Mouse (Mus musculus) retina, embryonic 14.5 days (tissue): Measurements from ENCODE around the gene Spg11.
"Not testable (repeated sequence)": the region's sequence is repeated elsewhere in the genome, so short reads cannot be mapped to it uniquely, and the experiment has no call there.

Experiments
- DNase-seq: peaks from one replicate; pipeline ENCODE4 v3.0.0-alpha.2; 2015; ENCODE audit warnings: low spot score

Gene Spg11

DNA sequence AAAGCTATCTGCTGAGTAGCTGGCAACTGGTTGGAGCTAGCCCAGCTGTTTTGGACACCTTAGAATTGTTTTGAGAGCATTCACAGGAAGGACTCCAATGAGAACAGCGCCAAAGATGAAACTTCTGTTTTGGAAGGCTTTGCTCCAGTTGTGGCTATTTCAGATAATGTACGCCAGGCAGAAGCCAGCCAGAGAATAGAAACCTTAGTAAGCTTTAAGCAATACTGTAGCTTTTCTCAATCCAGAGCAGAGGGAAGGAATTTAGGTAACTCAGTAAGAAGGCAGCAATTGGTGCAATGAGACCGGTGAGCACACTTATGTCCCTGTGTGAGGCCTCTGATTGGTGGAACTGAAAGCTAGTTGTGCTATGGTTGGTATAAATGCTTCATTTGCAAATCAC is 24.9 kb upstream of the Spg11 start:
- DNase-seq = no peak

DNA sequence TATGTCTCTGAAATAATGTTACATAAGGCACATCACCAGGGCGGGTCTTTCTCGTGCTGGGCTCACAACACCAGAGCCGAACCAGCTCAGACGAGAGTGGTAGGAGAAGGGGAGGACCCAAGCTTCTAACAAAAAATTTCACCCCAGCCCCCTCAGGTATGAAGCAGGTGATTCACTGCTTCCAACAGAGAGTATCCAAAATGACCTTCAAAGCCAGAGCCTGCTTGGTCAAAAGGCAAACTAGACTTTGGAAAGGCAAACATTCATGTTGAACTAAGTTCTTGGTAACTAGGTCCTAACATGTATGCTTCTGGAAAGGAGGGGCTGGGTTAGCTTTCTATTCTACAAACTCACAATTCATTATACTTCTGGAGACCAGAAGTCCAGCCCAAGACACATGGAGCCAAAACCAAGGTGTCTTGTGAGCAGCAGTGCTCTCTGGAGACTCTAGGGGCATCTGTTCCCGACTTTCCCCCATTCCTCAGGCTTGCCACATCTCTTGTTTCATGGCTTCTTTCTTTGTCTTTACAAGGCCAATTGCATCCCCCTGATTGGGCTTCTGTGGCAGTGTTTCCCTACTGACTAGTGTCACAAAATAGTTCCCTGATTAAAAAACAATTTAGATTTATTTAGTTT is 23.3 kb upstream of the Spg11 start:
- no peak for DNase-seq

DNA sequence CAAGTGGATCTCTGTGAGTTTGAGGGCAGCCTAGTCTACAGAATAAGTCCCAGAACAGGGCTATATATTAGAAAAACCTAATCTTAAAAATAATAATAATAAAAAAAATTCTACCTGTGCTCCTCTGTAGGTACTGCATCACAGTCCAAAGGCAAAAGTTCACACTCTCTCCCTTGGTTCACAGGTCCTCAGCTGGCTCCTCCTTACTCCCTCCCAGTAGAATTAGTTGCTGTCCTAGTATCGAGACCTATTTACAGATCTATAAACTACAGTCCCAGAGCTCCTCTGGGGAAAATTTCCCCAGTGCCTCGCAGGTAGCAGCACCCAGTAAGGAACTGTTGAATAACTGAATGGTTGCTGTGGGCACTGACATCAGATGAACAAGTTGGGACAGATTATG is 22.6 kb upstream of the Spg11 start:
- DNase-seq = no peak

DNA sequence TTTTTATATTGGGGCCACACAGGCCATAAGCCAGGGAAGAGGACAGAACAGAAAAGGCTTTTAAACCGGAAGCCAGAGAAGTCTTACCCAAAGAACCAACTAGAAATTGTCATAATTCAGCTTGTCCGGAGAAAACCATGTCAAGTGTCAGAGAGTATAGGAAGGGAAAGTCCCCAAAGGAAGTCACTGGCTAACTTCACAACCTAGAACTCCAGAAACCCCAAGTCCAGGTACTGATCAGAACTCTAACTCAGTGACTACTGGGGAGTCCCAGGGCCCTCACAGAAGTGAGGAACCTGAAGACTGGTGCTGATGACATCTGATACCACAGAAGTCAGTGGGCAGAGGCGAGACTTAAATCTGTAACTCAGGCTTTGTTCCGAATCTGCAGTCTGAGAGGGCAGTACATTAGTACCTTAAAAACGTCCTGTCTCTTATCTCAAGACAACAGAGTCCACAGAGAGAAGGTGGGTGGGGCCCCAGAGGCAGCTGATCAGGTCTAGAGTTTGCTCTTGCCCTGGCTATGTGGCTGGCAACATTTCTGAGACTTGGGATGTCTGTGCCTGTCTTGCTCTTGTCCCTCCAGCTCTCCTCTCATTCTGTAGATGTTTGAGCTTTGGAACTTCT is 19.8 kb upstream of the Spg11 start:
- no peak for DNase-seq

DNA sequence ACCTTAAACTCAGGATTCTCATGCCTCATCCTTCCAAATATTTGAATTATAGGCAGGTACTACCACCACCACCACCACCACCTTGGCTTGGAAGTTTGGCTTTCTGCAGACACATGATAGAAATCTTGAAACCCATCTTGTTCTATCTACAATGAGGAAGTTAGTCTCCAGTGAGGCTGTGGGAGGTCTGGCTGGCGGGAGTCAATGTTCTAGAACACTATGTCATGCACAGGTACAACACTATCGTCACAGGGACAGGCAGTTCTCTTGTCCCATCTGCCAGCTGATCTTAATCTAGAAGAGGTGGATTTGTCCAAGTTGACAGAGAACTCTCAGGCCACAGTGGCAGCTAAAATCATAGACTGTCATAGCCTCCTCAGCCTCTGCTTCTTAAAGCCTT is 14.4 kb upstream of the Spg11 start:
- no peak for DNase-seq

DNA sequence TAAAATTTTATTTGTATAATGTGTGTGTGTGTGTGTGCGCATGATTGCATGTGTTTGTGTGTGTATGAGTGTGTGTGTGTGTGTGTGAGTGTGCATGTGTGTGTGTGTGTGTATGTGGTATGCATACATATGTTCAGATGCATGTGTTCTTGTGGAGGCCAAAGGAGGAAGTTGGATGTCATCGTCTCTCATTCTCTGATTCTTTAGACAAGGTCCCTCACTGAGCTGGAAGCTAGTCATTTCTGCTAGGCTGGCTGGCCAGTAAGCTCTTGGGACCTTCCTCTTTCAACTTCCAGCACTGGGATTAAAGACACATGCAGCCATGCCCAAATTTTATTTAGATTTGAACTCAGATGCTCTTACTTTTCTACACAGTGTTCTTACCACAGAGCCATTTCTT is 13.9 kb upstream of the Spg11 start:
- DNase-seq = no peak

DNA sequence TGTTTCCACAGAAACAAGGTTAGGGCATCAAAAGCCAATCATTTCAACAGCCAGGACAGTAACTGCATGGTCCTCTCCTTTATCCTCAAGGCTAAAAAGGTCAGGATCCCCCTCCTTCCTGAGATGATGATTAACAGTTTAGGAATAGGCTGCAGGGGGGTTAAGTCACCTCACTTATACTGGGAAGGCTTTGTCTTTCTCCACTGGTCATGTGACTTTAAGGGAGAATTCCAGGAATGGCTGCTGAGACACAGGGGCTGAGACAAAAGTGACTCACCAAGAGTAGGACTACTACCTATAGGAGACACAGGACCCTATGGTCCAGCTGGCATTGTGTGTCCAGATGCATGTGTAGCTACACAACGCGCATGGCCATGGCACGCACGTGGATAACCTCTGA is 9.4 kb upstream of the Spg11 start:
- no peak for DNase-seq

DNA sequence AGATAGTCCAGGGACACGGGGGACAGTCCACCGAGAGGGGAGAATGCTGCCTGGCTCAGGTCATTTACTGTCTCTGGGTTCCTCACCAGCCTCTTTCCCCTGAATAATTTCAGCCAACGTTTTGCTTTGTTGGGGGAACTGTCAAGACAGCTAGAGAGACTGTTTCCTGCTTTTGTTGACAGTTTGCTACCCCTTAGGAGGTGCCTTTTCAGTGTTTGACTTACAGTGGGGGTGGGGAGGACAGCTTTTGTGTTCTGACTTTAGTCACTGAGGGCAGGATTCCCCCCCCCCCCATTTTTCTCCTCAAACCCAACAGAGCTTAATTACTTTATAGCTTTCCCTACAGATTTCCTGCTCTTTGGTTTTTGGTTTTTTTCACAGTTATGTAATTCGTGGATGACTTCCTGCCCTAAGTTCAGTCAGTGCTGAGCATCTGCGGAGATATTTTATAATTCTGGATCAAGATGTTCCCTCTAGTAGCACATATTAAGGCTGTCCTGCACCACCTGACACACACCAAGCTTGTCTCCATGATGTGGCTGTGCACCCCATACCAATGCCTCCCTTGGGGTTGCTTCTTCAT is 8.7 kb upstream of the Spg11 start:
- DNase-seq = no peak

DNA sequence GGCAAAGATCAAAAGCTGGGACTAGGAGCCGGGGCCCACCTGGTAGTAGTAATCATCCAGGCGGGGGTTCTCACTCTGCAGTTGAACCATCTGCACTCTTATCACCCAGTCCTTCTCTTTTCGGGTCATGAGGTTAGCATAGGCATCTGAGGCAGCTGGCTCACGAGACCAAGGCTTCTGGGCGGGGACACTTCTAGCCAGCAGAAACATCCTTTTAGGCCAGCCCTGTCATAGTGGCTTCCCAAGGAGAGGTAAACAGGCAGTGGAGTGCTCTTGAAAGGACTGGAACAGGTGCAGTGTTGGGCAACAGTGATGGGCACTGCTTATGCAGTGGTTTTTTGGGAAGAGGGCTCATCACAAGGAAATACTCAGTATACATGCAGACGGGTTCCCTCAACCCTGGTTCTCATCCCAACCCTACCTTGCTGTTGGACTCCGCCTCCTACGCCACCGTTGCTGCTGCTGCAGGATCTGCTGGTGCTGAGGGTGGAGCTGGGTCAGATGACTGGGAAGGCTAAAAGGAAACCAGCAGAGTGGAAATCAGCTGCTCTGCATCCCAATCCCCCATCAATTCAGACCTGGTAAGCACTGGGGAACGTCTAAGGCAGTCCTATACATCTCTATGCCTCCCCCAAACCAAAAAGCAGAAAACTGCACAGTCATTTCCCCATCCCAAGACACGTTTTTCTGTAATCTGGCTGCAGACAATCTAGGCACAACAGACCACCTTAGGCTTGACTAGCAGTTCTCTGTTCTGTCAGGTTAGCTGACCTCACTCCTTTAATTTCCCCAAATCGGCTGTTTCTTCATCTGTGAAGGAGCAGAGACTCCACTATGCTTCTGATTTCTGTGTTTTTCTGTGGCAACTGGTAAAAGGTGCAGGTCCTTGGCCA is 7.7 kb upstream of the Spg11 start:
- DNase-seq = no peak

DNA sequence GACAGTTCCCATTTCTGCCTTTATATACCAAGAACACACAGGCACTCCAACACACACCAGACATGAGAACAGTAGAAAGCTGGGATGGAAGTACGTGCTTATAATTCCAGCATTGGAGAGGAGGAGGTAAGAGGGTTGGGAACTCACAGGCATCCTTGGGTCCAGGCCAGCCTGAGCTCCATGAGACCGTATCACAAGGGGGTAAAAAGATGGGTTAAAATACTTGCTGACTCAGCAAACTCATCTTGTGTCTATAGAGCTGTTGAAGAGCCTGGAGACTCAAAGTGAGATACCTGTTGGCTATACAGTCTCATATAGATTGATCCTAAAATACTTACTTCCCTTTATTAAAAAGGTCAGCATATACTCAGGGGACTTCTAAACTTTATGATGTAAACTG is 1.3 kb downstream of the Spg11 start:
- DNase-seq = no peak

DNA sequence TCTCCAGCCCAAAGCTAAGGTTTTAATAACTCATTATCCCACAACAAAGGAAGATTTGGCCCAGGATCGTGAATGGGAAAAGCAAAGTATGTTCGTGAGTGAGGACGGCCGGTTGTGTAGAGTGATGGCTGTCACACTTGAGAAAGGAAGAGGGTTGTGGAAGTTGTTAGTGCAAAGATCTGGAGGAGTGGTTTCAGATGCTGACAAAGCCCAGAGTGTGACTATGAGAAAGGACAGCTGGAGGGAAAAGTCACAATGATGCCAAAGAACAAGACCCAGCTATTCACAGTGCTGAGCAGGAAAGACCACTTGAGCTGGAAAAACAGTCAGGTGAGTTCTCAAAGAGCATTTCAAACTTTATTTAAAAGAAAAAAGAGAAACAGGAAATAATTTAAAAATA is 8.5 kb downstream of the Spg11 start:
- DNase-seq = no peak

DNA sequence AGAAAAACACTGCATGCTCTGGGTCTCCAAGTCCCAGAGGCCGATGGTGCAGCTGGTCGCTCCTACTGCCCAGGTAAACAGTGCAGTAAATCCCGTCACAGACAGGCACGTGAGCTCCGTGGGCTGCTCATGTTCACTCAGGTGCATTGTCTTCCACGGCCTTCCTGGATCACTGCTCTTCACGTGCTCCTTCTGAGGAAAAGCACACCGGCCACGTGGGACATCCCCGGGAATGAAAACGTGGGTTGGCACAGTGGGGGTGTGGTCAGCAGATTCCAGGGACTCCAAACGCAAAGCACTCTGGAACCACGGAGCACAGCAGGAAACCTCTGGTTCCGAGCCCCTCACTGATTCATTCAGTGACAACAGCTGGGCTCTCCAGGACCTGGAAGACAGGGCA is 10.1 kb downstream of the Spg11 start:
- no peak for DNase-seq

DNA sequence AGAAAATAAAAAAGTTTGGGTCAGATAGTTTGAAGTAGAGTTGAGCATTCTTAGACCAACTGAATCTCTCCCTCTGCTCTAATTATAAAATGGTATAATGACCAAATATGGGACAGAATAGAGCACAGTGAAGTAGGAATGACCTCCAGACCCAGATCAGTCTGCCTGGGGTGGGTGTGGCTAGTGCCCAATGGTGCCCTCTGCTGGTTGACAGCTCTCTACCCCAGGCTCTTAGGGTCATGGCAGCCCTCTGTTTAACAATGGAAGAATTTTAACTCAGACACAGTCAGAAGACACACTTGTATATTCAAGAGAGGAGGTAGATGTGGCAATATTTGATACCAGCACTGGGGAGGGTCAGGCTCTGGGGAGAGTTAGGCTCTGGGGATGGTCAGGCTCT is 16.1 kb downstream of the Spg11 start:
- no peak for DNase-seq

DNA sequence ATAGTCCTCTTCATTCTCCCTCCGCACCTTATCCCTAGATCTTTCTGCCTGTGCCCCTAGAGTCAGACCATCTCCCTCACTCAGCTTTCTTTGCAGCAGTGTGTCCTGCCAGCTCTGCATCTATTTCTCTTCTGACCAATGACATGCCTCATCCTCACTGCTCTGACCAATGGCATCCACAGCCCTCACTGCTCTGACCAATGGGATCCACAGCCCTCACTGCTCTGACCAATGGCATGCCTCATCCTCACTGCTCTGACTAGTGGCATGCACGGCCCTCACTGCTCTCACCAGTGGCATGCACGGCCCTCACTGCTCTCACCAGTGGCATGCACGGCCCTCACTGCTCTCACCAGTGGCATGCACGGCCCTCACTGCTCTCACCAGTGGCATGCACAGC is 20.5 kb downstream of the Spg11 start:
- DNase-seq = not testable (repeated sequence)

DNA sequence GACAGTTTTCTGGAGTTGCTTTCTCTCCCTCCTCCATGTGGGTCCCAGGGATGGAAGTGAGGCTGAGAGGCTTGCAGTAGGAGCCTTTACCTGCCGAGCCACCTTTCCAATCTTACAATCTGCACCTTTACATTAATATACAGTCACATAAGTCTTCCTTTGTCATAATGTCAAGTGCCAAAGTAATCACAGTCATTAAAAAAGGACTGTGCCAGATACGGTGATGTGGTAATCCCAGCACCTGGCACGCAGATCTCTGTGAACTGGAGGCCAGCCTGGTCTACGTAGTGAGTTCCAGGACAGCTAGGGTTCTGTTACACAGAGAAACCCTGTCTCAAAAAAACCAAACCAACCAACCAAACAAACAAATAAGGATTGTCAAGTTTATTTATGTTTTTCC is 24.3 kb downstream of the Spg11 start:
- DNase-seq = no peak

DNA sequence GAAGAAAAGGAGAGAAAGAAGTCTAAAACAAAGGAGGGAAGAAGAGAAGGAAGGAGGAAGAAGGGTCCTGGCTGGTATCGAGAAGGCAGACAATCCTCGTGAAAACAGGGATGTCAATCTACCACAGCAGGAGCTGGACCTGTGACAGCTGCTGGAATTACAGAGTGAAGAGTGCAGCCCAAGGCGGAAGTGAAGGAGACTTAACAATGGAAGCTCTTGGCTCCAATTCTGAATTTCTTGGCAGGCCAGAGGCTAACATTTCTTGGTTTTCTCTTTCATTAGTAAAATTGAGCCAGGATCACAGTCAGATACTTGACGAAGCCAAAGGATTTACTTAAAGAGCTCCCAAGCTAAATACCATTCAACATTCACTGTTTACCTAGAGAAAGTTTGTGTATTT is 31.7 kb downstream of the Spg11 start:
- DNase-seq = no peak

DNA sequence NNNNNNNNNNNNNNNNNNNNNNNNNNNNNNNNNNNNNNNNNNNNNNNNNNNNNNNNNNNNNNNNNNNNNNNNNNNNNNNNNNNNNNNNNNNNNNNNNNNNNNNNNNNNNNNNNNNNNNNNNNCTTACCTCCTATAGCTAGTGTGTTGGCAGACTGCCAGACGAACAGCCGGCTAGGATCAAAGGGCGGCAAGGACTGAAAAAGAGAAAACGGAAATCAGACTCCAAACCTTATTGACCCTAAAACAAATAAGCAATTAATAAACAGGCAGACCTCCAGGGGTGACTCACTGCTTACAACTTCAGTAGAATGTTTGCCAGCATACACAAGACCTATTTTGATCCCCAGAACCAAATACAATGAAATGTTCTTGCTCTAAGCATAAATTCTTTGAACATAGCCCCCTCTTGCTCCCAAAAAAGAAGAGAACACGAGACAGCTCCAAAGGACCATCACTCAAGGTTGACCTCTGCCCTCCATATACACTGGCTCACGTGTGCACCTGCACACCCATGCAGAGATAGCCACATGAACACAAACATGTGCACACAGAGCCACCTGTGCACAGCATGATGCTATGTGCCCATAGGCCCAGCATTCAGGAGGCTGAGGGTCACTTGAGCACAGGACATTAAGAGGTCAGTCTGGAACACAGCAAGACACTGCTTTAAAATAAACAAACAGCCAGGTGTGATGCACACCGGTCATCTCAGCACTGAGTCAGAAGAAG is 36.3 kb downstream of the Spg11 start:
- DNase-seq = no peak

DNA sequence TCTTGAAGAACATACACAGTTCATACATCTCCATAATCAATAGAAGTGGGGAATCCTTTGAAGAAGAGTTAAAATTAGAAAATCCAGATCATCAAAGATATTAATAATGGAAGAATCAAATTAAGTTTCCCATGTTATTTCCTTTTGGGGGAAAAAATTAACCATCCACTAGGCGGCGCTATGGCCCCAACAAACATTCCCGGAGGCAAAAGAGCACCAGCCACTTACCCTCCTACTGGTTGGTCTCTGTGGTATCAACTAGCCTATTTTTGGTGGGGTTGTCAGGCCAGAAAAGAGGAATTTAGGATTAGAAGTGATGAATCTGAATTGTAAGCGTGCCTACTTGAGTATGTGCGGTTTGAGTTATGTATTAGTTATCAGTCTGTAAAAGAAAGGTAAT is 48.3 kb downstream of the Spg11 start:
- peak; percentile 74 for DNase-seq

DNA sequence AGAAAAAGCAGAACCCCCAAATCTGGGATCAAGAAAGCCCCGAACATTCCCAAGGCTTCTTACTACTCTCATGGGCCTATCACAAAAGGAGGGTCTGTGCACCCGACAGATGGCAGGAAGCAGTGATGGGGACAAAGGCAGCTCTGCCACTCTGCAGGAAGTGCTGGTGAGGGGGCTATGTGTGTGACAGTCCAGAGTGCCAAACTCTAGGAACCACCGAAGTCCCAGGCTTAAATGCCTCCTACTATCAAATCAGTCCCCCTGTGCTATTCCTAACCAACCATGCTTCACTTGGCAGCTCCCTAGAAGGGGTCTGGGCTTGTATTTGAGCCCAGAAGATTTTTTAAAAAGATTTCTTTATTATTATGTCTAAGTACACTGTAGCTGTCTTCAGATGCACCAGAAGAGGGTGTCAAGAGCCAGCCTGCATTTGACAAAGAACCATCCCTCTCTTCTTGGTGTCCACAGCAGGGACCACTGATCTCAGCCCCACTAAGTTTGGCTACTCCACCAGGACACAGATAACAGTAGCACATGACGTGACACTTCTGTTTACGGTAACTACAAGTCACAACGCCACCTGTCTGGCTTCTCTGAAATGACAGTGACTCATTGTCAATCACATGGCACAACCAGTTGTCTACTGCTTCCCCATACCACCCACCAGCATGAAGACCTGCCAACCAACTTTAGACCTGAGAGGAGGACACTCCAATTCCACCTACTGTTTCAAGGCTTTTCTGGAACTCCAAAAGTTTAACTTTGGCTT is 48.9 kb downstream of the Spg11 start:
- DNase-seq = no peak

DNA sequence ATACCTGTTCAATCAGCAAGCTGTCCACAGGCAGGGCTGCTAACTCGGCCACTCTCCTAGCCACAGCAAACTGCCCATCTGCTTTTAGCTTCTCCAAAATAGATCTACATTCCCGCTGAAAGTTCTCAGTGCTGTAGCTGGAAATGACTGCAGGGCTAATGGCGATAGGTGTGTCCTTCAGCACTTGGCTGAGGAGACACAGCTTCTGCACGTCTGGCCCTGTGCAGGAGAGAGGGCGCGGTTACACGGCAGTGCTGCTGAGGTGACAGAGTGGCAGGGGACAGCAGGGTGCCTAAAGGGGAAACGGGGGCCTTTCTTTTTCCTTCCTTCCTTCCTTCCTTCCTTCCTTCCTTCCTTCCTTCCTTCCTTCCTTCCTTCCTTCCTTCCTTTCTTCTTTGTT is 51.9 kb downstream of the Spg11 start:
- DNase-seq = no peak

DNA sequence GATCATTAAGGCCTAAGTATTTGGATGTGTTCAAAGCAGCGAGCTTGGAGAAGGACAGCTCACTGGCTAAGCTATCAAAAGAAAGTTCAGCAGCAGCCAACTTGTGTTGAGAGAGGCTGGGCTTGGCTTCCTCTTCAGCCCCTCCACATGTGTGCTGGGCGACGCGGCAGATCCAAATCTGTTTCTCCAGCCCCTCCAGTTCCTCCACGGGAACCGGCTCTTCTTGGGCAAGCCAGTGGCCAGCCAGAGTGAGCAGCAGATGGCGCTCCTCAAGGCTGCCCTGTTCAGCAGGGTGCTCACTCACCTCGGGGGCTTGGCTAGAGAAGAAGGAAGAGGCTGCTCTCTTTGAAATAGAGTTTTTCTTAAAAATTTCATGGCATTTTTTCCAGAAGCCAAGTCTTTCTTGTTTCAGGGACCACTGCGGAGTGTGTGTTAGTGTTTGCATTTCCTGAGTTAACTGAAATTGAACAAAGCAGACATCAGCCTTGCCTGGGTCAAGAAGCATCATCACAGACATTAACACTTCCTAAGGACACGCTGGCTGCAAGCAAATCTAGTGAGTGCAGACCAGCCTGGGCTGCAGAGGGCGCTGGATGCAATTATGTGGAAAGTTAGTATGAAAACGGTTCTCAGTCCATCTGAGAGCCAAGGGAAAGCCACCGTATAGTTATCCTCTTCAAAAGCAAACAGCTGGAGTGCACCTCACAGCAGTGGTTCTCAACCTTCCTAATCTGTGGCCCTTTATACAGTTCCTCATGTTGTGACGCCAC is 52.8 kb downstream of the Spg11 start:
- DNase-seq = no peak
